Mouse (Mus musculus): ENCODE measurements around the gene Gipr.

DNA sequence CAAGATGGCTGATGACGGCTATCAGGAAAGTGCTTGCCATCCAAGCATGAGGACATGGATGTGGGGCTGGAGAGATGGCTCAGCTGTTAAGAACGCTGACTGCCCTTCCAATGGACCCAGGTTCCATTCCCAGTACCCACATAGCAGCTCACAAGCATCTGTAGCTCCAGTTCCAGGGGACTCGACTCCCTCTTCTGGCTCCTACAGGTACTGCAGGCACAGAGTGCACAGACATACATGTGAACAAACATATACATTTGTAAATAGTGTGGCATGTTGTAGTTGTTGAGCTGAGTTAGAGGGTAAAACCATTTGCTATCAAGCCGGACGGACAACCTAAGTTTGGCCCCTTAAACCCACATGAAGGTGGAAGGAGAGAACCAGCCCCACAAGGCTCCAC is 44.1 kb upstream of the Gipr start:
- TF ChIP-seq CTCF (IDR thresholded peaks at IDR 0.05; ENCODE audit: low read depth) (0 out of 2 replicates have a peak, but pooled peaks have one; percentile 17), EP300 (IDR thresholded peaks at IDR 0.05; ENCODE audit: low read depth) (no peak)
